Mouse (Mus musculus) stomach, embryonic 16.5 days (tissue): Measurements from ENCODE around the gene Hoxa7. TPM values are rescaled to one million over a fixed set of nuclear protein-coding genes. Genes with fewer than 3 reads are reported as not detected.

Source experiments
- ATAC-seq: fragments of 200-750 bp; cut with Nextera tagmentation; 2 replicates; pipeline ENCODE4 v1.8.0; 2017; ENCODE audit warnings: moderate number of reproducible peaks, moderate TSS enrichment; ENCODE audit not compliant: insufficient read depth, low FRiP score
- H3K27ac ChIP-seq: fragments of 300-500 bp; sonication (generic); 2 replicates; pipeline ENCODE4 v1.5.1; 2014; ENCODE audit warnings: low read length
- H3K27me3 ChIP-seq: fragments of 300-500 bp; sonication (generic); 2 replicates; pipeline ENCODE4 v1.6.1; 2014; ENCODE audit warnings: low read length, control low read depth, mixed read lengths; ENCODE audit not compliant: control insufficient read depth, insufficient read depth
- H3K36me3 ChIP-seq: fragments of 300-500 bp; sonication (generic); 2 replicates; pipeline ENCODE4 v1.6.1; 2014; ENCODE audit warnings: low read length; ENCODE audit not compliant: control insufficient read depth, insufficient read depth
- H3K4me1 ChIP-seq: fragments of 300-500 bp; sonication (generic); 2 replicates; pipeline ENCODE4 v1.6.1; 2014; ENCODE audit warnings: low read length, control low read depth, mixed read lengths; ENCODE audit not compliant: control insufficient read depth, insufficient read depth
- H3K4me2 ChIP-seq: fragments of 300-500 bp; sonication (generic); 2 replicates; pipeline ENCODE4 v1.6.1; 2014; ENCODE audit warnings: low read depth, low read length, mixed read lengths
- H3K4me3 ChIP-seq: fragments of 300-500 bp; sonication (generic); replicated peaks from 2 replicates; pipeline ENCODE4 v1.5.1; 2014; ENCODE audit warnings: mild to moderate bottlenecking, low read length
- H3K9ac ChIP-seq: fragments of 300-500 bp; sonication (generic); 2 replicates; pipeline ENCODE4 v1.6.1; 2014; ENCODE audit warnings: low read length
- H3K9me3 ChIP-seq: fragments of 300-500 bp; sonication (generic); replicated peaks from 2 replicates; pipeline ENCODE4 v1.6.1; 2016; ENCODE audit warnings: low read length, control low read depth; ENCODE audit not compliant: control insufficient read depth
- WGBS: fragments of 180-500 bp; shearing (Covaris S2); extraction: QIAGEN DNeasy Blood & Tissue Kit; methylation state at CpG from one replicate; pipeline ENCODE4 v1.1.7; 2014; 5-methylcytosine and 5-hydroxymethylcytosine counted together
- polyA plus RNA-seq: library from polyadenylated mRNA; unstranded; fragments of >200 nt; fragmentation: Nextera tagmentation; extraction: Ambion mirVana; gene quantifications from 2 replicates; pipeline ENCODE4 v1.2.1, GENCODE M21; 2015

Gene Hoxa7
- polyA plus RNA-seq, 1 experiment from 2014 or later: 10.8 TPM

GRCm38 (mm10) chr6:52172501-52172900 is 49.2 kb downstream of the Hoxa7 start:
- Histone ChIP-seq H3K4me3 (peak overlapping the region; percentile 48), H3K9ac (peak overlapping the region; percentile 81), H3K27me3 (no peaks in the 10 kb centered on the region), H3K36me3 (no peaks in the 10 kb centered on the region), H3K4me1 (peaks cover 28% of the 10 kb centered on the region), H3K4me2 (peak overlapping the region; percentile 65), H3K9me3 (no peaks in the 10 kb centered on the region), H3K27ac (peak overlapping the region; percentile 99)
- WGBS: under 1% methylated on average over 35 of the region's 35 CpGs
- ATAC-seq: peak; percentile 78

DNA sequence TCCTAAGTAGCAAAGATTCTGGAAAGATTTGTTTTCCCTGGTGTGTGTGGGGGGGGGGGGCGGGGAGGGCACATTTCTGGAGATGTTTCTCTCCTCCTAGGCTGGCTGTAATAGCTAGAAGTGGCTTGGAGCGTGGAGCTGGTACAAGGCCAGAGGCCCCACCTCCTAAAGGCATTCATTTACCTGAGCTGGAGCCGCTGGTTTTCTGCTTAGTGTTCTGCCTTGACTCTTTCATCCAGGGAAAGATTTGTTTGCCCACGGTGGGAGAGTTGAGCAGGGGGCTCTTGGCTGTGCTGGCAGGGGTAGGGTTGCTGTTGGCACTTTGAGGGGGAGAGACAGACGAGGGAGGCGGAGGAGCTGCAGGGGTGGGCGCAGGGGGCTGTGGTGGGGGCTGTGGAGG is 49.7 kb downstream of the Hoxa7 start:
- no peak for ATAC-seq

GRCm38 (mm10) chr6:52171331-52171730 is 50.3 kb downstream of the Hoxa7 start:
- Histone ChIP-seq H3K4me3 (peak overlapping the region; percentile 29), H3K4me1 (peaks cover 28% of the 10 kb centered on the region), H3K36me3 (no peaks in the 10 kb centered on the region), H3K9me3 (no peaks in the 10 kb centered on the region), H3K27ac (peak overlapping the region; percentile 99), H3K4me2 (peak overlapping the region; percentile 65), H3K27me3 (no peaks in the 10 kb centered on the region), H3K9ac (peak overlapping the region; percentile 81)
- no peak for ATAC-seq
- WGBS: 13% methylated on average over 4 of the region's 4 CpGs

More for the DNA sequence above, 49.7 kb downstream of the Hoxa7 start:
- Histone ChIP-seq H3K27ac (peak overlapping the region; percentile 99), H3K36me3 (no peaks in the 10 kb centered on the region), H3K4me3 (peak overlapping the region; percentile 48), H3K9me3 (no peaks in the 10 kb centered on the region), H3K27me3 (no peaks in the 10 kb centered on the region), H3K9ac (peak overlapping the region; percentile 81), H3K4me1 (peaks cover 28% of the 10 kb centered on the region), H3K4me2 (peak overlapping the region; percentile 65)
- 11% methylated on average over 7 of the region's 7 CpGs for WGBS

DNA sequence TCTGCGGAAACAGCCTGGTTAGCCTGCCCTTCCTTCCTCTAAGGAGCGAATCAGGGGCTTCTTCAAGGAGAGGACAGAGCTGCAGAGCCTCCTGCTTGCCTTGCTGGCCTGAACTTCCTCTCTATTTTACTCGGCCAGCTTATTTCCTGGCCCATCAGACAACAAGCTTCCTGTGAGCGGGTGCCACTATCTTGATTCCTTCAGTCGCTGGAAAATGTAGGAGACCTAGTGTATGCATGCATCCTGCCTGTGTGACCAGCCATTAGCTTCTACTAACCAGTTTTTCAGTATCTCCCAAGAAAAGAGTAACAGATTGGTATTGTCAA is 50.8 kb downstream of the Hoxa7 start:
- Histone ChIP-seq H3K36me3 (no peaks in the 10 kb centered on the region), H3K27ac (peak overlapping the region; percentile 99), H3K9me3 (no peaks in the 10 kb centered on the region), H3K4me1 (peaks cover 28% of the 10 kb centered on the region), H3K27me3 (no peaks in the 10 kb centered on the region), H3K4me3 (peak overlapping the region; percentile 29), H3K9ac (peak overlapping the region; percentile 81), H3K4me2 (peak overlapping the region; percentile 65)
- 26% methylated on average over 5 of the region's 5 CpGs for WGBS
- ATAC-seq: no peak

DNA sequence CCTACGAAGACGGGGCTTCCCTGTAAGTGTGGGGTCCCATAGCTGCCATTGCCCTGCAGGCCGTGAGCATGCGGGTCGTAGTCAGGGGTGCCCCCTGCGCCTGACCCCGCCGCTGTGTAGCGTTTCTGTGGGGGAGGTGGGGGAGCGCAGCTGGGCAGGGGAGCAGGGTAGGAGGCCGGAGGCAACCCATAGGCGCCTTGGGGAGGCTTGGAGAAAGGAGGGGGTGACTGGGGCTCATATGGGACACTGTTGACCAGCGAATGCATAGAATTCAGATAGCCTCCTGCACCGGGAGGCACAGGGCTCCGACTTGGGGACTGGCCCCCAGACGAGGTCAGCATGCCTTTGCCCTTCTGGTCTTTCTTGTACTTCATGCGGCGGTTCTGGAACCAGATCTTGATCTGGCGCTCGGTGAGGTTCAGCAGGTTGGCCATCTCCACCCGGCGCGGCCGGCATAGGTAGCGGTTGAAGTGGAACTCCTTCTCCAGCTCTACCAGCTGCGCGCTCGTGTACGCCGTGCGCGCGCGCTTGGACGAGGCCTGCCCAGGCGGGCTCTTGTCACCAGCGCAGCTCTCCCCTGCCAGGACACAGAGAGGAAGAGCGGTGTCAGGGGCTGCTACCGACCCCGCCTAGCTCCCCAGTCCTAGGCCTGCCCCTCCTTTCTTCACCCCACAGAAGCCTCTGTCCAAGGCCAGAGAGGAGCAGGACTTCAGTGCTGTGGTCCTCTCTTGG is 51.3 kb downstream of the Hoxa7 start:
- ATAC-seq: no peak

GRCm38 (mm10) chr6:52169499-52170165 is 52.0 kb downstream of the Hoxa7 start:
- Histone ChIP-seq H3K4me3 (peak overlapping the region; percentile 29), H3K4me1 (peaks cover 28% of the 10 kb centered on the region), H3K4me2 (peak overlapping the region; percentile 65), H3K36me3 (no peaks in the 10 kb centered on the region), H3K27me3 (no peaks in the 10 kb centered on the region), H3K9me3 (no peaks in the 10 kb centered on the region), H3K27ac (peak overlapping the region; percentile 99), H3K9ac (peak overlapping the region; percentile 81)
- 23% methylated on average over 16 of the region's 16 CpGs for WGBS
- no peak for ATAC-seq

More for the DNA sequence above, 51.3 kb downstream of the Hoxa7 start:
- Histone ChIP-seq H3K4me3 (peak overlapping the region; percentile 29), H3K27ac (peak overlapping the region; percentile 99), H3K4me2 (peak overlapping the region; percentile 65), H3K27me3 (no peaks in the 10 kb centered on the region), H3K36me3 (no peaks in the 10 kb centered on the region), H3K9me3 (no peaks in the 10 kb centered on the region), H3K4me1 (peaks cover 28% of the 10 kb centered on the region), H3K9ac (peak overlapping the region; percentile 81)
- 13% methylated on average over 40 of the region's 40 CpGs for WGBS

GRCm38 (mm10) chr6:52168191-52169055 is 53.2 kb downstream of the Hoxa7 start:
- no peaks in the 10 kb centered on the region for H3K36me3 ChIP-seq
- H3K9ac ChIP-seq: peak overlapping the region; percentile 81
- H3K4me1 ChIP-seq: peaks cover 28% of the 10 kb centered on the region
- no peaks in the 10 kb centered on the region for H3K27me3 ChIP-seq
- H3K4me3 ChIP-seq: peak overlapping the region; percentile 61
- peak overlapping the region; percentile 94 for H3K27ac ChIP-seq
- 13% methylated on average over 42 of the region's 42 CpGs for WGBS
- H3K4me2 ChIP-seq: peak overlapping the region; percentile 65
- no peaks in the 10 kb centered on the region for H3K9me3 ChIP-seq
- ATAC-seq: no peak

- no peaks in the 10 kb centered on the region for H3K27me3 ChIP-seq
Measured at GRCm38 (mm10) chr6:52167736-52168161, 53.9 kb downstream of the Hoxa7 start.

More at GRCm38 (mm10) chr6:52167736-52168161, 53.9 kb downstream of the Hoxa7 start:
- H3K36me3 ChIP-seq: no peaks in the 10 kb centered on the region
- WGBS: 26% methylated on average over 14 of the region's 14 CpGs
- H3K27ac ChIP-seq: peak overlapping the region; percentile 94
- peak overlapping the region; percentile 81 for H3K9ac ChIP-seq
- peaks cover 26% of the 10 kb centered on the region for H3K4me1 ChIP-seq
- H3K4me3 ChIP-seq: peak overlapping the region; percentile 61
- H3K4me2 ChIP-seq: peak overlapping the region; percentile 65
- H3K9me3 ChIP-seq: no peaks in the 10 kb centered on the region
- ATAC-seq: no peak
